Mouse (Mus musculus): Measurements from ENCODE around the gene Gcnt4. TPM values are rescaled to one million over a fixed set of nuclear protein-coding genes. Genes with fewer than 3 reads are reported as not detected.
A peak's percentile ranks its signal among the peaks of the same experiment; 100 is the strongest.

Gene Gcnt4
- total RNA-seq, 4 experiments from 2014 or later = 3.8 to 4.3 (median 4.0) TPM

DNA sequence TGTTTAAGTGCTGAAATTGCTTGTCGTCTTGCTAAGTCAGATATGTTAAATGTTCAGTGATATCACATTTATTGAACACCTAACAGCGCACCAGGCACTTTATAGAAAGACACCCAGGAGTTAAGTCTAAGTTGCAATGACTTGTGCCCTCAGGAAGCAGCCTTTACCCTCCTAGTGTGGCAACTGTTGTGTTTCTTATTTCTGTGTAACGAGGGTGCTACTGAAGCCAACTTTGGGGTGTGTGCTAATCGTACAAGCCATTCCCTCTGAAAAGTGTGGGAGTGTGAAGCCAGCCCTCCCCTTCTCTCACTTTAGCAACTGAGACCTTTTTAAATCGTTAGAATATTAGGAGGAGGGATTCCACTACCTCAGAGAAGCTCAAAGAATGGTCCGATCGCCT is 23.2 kb downstream of the Gcnt4 start:
- DNase-seq (ENCODE audit: low spot score in 2 of 2) = no peak

DNA sequence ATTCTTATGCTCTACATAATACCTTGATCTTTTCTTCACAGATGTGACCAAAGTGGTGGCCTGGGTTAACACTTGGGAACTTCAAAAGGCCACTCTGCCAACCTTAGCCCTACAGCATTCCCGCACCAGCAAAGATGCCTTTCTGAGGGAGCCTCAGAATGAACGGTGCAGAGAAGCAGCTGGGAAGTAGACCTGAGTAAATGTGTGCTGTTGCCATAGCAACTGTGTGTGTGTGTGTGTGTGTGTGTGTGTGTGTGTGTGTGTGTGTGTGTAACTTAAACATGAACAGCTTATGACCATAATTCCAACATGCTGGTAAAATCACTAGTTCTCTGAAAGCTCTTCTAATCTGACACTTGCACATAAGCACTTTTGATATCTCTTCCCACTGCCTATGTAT is 27.4 kb downstream of the Gcnt4 start:
- no peak for DNase-seq (ENCODE audit: low spot score in 2 of 2)

DNA sequence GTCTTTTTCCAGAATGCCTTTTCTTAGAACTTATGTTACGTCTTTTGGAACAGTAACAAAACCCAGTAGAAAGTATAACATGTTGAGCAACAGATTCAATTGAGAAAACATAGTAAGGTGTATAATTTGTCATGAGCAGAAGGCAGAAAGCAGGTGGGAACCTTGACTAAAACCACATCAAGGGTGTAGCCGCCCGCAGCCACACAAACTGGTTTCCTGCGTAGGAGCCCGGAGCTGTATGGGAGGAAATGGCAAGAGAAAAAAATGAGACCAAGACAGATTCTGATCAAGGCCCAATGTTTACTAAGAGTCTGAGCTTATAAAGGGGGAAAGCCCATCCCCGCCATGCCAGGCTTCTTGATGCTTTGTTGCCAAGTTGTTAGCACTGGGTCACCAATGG is 32.0 kb downstream of the Gcnt4 start:
- DNase-seq (ENCODE audit: low spot score in 2 of 2) = no peak

DNA sequence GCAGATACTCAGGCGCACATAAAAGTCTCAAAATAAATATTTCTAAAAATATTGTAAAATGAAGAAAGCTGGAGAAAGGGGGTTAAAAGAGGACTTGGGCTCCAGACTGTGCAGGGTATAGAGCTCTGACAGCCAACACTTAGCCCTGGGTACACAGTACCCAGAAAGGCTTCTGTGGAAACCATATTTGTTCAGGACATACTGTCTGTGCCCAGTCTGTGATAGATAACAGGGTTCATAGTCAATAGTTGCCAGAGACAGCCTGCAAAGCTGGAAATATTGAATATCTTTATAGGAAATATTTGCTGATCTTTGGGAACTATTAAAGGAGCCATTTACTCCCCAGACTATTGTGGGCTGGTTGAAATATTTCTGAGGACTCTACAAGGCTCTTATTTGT is 35.5 kb downstream of the Gcnt4 start:
- no peak for DNase-seq (ENCODE audit: low spot score in 2 of 2)

DNA sequence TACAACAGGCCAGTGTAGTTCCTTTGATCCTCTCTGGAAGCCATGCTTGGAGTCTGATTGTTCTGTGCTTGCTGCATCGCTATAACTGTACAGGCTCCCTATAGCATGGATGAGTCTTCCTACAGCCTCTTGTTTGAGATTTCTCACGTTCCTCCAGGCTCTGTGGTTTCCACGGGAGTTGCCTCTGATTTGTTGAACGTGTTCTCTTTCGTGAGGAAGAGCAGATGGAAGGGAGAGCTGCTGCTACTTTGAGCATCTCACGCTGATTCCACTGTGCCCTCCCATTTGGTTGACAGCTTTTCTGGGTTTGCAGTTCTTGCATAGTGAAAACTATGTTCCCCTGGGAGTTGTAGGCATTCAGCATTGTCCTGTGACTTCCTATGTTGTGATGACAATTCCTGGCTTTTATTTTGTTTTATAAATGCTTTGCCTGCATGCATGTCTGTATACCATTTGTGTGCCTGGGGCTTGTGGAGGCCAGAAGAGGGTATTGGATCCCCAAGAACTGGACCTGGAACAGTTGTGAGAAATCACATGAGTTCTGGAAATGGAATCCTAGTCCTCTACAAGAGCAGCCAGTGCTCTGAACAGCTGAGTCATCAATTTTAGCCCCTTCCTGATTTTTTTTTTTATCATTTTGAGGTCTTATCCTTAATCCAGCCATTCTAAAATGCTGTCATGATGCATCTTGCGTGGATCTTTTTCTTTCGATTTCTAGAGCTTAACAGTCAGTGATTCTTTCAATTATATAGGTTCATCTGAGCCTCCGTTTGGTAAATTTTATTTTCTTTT is 37.1 kb downstream of the Gcnt4 start:
- peak in 1 of 2 experiments; percentile 19 for DNase-seq (ENCODE audit: low spot score in 2 of 2)

DNA sequence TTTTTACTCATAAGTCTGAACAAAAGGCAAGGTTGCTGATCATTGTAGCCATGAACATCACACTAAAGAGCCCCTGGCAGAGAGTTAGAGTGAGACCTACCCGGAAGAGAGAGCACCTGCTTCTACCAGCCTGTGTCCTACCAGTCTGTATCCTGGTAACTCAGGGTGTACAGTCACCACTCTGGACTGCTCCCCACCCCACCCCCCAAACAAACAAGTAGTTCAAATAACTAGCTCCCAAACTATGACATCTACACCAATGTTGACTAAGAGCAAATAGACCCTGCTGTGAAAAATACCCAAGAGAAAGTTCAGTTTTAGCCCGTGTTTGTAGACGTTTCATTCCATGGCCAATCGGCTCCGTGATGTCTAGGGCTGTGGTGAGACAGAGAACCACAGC is 38.3 kb downstream of the Gcnt4 start:
- no peak for DNase-seq (ENCODE audit: low spot score in 2 of 2)

DNA sequence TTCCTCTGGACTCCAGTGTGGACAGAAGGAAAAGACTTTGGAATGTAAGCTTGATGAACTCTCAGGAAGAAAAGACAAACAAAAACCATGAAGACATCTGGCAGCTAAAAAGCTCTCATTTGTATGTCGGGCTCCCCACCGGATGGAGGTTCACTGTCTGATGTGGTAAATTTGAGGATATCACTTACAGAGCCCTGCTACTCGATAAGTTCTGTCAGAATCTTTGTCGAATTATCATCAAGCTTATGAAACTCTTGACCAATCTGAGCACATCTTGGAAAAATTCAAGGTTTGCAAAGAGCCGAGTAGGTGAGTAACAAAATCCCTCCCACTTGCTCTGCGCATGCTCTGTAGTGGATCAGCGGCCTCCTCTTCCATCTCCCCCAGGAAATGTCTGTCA is 40.5 kb downstream of the Gcnt4 start:
- no peak for DNase-seq (ENCODE audit: low spot score in 2 of 2)

DNA sequence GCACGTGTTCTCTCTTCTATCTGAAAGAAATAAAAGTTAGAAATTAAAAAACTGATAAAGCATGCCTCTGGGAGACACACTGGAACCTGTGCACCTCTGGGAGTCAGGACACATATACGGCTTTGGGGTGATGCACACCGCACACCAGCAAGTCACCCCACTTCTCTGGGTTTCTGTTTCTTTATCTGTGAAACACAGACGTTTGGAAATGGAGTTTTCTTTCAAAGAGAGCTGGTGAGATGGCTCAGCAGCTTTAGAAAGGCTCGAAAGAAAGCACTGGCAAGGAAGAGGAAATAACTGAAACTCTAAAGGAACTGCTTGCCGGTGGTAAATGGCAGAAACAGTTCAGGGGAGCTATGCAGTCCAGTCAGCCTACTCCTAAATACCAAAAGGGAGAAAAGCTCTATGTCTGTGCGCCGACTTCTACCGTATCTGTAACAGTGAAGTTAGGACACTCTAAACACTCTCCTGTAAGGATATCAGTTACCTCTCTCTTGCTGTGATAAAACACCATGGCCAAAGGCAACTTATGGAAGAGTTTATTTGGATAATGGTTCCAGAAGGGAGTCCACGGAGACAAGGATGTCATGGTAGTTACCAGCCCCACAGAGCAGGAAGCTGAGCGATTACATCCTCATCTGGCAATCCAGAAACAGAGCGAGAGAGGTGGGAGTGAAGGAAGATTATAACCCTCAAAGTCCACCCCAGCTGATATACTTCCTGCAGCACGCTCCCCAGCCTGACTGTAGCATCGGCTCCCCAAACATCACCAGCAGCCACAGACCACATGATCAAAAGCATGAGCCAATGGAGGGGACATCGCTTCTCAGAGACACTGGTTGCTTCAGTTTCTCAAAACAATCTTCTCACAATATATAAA is 42.0 kb downstream of the Gcnt4 start:
- DNase-seq (ENCODE audit: low spot score in 2 of 2) = no peak

DNA sequence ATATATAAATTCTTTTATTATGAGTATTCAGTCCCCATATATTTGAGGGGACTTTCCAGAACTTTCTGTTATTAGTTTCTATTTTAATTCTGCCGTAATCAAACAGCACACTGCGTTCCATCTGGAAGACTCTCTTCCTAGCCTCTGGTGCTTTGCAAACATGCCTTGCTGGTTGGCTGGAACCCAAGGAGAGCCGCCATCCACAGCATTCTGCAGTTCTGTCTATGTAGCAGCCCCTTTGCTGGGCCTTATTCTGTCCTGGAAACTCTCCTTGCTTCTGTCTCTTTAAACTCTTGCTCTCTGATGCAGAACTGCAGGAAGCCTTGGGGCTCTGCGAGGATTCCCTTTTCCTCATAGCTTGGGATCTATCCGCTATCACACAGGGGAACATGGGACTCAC is 42.6 kb downstream of the Gcnt4 start:
- no peak for DNase-seq (ENCODE audit: low spot score in 2 of 2)

DNA sequence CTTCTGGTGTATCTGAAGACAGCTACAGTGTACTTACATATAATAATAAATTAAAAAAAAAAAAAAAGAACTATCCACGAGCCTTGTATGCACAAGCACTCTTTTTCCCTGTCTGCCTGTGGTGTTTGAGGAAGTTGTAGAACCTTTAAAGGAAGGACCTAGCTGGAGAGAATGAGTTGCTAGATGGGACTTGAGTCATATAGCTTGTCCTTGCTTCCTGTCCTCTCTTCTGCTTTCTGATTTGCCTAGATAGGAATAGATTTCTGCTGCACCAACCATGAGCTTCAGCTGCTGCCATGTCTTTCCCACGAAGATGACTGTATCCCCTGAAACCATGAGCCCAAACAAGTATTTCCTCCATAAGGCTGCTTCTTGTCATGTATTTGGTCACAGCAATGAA is 43.3 kb downstream of the Gcnt4 start:
- DNase-seq (ENCODE audit: low spot score in 2 of 2) = no peak

DNA sequence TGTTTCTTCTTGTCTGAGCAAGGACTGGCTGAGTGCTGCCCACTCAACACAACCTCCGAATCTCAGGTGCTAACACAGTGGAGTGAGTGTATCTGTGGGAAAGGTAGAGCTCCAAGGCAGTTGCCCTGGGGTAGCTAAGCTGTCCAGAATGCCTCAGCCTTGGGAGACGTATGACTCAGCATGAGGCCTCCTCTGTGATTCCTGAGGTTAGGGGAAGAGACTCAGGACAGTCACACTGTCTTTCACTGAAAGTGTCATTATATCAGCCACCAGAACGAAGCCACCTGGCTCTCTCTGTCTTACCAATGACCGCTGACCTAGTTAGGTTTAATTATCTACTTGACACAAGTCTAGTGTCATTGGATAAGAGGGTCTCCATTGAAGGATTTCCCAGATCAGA is 46.6 kb downstream of the Gcnt4 start:
- DNase-seq (ENCODE audit: low spot score in 2 of 2) = no peak

DNA sequence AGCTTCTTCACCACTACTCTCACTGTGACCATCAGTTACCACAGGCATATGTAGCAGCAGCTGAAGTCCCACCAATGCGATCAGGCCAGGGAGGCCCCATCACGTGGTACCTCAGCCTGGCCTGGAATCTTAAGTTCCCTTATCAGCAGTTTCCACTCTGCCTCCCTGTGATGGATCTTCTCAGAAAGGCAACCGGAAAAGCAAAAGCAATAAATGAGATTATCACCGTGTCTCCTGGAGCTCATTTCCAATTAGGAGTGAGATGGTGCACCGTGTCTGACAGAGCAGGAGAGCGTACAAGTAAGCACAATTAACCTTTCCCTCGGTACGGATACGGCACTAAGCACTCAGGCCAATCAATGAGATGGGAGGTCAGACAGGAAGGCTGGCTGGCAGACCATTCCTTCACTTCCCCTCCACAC is 47.4 kb downstream of the Gcnt4 start:
- no peak for DNase-seq (ENCODE audit: low spot score in 2 of 2)

DNA sequence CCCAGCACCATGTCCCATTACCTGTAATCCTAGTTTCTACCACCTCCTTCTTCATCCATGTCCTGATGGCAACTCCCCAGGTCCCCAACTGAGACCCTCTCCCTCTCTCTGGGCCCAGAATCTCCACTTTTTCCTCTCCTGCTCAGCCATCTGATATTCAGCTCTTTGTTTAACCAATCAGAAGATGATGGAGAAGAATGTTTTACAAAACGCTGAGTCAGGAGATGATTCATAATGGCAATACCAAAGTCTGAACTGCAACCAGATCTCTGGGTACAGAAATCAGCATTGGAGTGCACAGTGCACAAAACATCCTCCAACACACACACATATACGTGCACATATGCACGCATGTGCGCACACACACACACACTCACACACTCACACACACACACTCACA is 48.8 kb downstream of the Gcnt4 start:
- DNase-seq (ENCODE audit: low spot score in 2 of 2) = no peak

DNA sequence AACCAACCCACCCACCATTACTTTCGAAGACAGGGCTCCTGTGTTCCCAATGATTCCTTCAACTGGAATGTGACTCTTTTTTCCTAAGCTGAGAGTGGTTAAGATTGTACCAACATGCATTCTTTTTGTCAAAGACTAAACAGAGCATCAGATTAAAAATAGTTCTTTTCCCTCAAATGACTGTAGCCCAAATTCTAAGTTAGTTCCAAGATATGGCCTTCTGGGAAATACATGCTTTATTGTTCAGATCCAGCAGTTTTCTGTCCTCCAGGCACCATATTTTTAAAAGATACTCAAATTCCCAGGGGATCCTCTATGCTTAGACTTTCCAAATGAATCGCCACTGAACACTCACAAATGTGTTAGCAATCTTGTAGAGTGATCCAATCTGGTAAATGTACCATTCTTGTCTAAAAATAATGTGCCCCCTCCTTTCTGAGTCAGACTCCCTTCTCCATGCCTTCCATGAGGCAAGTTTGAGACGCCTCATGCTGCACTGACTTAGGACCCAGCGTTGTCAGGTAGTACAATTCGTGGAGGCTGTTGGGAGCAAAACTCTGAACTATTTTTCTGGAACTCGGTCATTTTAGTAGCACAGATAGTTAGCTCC is 52.6 kb downstream of the Gcnt4 start:
- DNase-seq (ENCODE audit: low spot score in 2 of 2) = no peak

DNA sequence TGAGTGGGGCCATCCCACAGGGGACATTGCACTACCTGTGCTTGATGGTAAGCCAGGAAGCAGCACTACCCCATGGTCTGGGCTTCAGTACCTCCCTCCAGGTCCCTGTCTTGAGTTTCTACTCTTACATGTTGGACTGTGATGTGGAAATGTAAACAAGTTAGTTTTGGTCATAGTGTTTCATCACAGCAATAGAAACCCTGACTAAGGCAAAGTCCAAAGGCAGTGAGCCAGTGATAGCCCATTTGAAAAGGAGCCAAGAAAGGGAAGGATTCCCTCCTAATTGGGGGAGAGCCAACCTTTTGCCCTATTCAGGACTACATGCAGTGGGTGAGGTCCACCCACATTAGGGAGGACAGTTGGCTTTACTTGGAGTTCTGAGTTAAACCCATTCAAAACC is 56.1 kb downstream of the Gcnt4 start:
- DNase-seq (ENCODE audit: low spot score in 2 of 2) = no peak

DNA sequence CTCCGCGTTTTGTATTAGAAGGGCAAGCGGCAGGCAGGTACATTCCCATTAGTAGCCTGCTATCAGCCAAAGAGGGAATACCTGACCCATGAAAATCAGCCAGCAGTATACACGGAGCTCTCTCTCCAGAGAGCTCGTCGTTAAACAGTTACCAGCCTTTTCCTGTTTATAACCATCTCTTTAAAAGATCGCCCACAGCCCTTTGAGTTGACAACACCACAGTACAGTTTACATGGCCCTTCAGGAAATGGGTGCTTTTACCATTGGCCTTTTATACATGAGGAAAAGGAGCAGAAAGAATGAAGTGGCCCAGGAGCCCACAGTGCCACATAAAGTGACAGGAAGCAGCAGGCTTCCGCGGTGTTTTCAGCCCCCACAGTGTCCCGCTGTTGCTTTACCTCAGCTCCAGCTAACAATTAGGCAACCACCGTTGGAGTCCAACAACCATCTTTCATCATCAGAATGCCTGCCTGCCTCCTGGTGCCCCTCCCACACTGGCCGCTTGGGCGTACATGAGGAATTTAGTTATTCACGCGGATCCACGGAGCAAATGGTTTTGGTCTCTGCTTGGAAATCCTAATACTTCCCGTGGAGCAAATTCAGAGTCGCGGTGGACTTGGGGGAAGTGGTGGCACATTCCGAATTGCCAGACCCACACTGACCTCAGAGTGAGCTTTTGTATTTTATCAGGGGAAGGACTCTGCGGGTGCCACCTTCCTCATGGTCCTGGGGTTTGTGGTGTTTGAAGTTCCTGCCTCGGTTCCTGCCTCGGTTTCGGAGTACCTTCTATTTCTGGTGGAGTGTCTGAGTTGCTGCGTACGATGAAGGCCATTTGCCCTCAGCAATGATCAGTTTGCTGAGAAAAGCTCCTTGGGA is 59.0 kb downstream of the Gcnt4 start:
- DNase-seq (ENCODE audit: low spot score in 2 of 2) = no peak

DNA sequence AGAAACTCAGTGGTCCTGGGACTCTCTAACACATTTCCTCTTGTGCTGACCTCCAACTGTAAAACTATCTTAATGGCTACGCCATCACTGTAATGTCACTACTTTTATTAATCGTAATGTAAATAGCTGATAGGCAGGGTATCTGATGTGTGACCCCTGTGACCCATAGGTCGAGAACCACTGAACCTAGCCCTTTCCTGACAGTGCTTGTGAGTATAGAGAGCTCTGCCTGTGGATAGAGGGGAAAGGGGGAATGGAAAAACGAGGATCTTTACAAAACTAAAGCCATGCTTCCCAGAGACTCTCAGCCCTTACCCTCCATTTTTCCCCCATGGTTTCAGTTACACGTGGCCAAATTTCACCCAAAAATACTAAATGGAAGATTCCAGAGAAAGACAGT is 60.2 kb downstream of the Gcnt4 start:
- DNase-seq (ENCODE audit: low spot score in 2 of 2) = no peak

DNA sequence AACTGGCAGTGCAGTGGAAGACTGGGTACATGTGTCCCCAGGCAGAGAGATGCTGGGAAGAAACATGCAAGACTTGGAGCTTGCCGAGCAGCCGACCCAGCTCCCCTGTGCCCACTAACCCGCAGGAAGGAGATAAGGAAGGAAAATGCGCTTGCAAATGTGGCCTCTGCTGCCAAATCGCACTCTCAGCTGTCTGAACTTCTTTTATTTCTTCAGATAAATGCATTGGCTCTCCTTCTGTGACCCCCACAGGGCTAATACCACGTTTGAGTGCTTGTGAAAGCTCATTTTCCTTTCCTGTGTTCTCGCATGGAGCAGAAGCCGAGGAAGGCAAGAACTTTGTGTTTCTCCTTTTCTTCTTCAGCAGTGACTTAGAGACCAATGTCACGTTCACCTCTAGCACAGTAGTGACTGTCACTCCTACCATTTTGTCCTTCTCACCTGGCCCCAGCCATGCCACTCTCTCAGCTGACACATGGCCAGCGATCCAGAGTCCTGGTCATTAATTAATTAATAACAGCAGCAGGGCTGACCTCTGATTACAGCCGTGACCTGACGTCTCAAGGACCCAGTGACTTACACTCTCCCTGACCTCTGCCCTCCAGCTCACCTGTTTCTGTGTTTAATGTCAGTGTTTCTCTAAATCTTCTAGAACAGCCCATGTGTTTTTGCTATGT is 61.2 kb downstream of the Gcnt4 start:
- no peak for DNase-seq (ENCODE audit: low spot score in 2 of 2)

DNA sequence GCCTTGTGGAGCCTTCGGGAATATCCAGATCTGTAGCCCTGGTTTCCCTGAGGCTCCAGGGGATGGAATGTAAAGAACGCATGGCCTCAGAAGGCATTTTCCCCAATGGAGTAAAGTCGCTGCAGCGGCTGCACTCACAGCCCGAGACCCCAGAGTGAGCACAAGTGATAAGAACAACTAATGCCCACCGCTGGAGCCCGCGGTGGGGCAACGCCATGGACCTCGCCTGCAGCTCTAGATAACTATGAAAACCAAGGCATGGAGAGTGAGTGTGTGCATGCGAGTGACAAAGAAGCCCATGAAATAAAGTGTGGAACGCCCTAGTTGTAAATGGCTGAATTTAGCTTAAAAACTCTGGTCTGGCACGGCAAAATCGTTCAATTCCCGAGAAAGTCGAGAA is 64.6 kb downstream of the Gcnt4 start:
- no peak for DNase-seq (ENCODE audit: low spot score in 2 of 2)

DNA sequence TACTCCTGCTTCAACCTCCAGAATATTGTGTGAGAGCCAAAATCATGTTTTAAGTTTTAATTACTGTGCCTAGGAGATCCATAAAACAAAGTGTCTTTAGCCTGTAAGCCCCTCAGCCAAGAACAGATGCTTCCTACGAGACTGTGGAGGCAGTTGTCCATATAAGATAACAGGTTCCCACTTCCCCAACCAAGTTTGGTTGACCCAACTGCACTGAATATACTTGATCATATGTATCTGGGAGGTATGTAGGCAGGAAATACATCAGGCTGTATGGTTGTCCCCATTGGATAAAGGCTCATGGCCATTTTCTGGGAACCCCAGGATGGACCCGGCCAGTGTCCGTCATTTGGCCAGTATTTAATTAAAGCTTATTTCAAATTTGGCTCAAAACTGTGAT is 65.6 kb downstream of the Gcnt4 start:
- no peak for DNase-seq (ENCODE audit: low spot score in 2 of 2)
